Mouse (Mus musculus) forebrain, postnatal 0 days (tissue): ENCODE measurements around the gene Pparg. TPM values are rescaled to one million over a fixed set of nuclear protein-coding genes. Genes with fewer than 3 reads are reported as not detected.
A peak's percentile ranks its signal among the peaks of the same experiment; 100 is the strongest.

Source experiments
- ATAC-seq: fragments of 200-750 bp; cut with Nextera tagmentation; 2 replicates; pipeline ENCODE4 v1.8.0; 2017; ENCODE audit warnings: mild to moderate bottlenecking, moderate library complexity
- DNase-seq: peaks from one replicate; pipeline ENCODE4 v3.0.0-alpha.2; 2015
- H3K27ac ChIP-seq: fragments of 300-500 bp; sonication (generic); 2 replicates; pipeline ENCODE4 v1.5.1; 2014; ENCODE audit warnings: low read depth, mild to moderate bottlenecking, antibody characterized with exemption, low read length, moderate library complexity, mixed read lengths
- H3K27me3 ChIP-seq: fragments of 300-500 bp; sonication (generic); 2 replicates; pipeline ENCODE4 v1.6.1; 2014; ENCODE audit warnings: mild to moderate bottlenecking, low read length, mixed read lengths; ENCODE audit not compliant: insufficient read depth
- H3K36me3 ChIP-seq: fragments of 300-500 bp; sonication (generic); 2 replicates; pipeline ENCODE4 v1.6.1; 2014; ENCODE audit warnings: mild to moderate bottlenecking, moderate library complexity; ENCODE audit not compliant: insufficient read depth
- H3K4me1 ChIP-seq: fragments of 300-500 bp; sonication (generic); 2 replicates; pipeline ENCODE4 v1.6.1; 2014; ENCODE audit warnings: antibody characterized with exemption; ENCODE audit not compliant: insufficient read depth
- H3K4me2 ChIP-seq: fragments of 300-500 bp; sonication (generic); 2 replicates; pipeline ENCODE4 v1.6.1; 2014; ENCODE audit warnings: low read depth, mild to moderate bottlenecking, moderate library complexity
- H3K4me3 ChIP-seq: fragments of 300-500 bp; sonication (generic); 2 replicates; pipeline ENCODE4 v1.5.1; 2014; ENCODE audit warnings: low read depth, low read length, mixed read lengths
- H3K9ac ChIP-seq: fragments of 300-500 bp; sonication (generic); 2 replicates; pipeline ENCODE4 v1.6.1; 2014; ENCODE audit warnings: mild to moderate bottlenecking
- H3K9me3 ChIP-seq: fragments of 300-500 bp; sonication (generic); 2 replicates; pipeline ENCODE4 v1.6.1; 2016; ENCODE audit warnings: low read length
- CTCF ChIP-seq: sonication (generic); IDR thresholded peaks from 2 replicates; pipeline ENCODE4 v1.5.1; 2016; ENCODE audit warnings: antibody characterized with exemption, control low read depth, low read depth
- WGBS: fragments of 180-500 bp; shearing (Covaris S2); extraction: QIAGEN DNeasy Blood & Tissue Kit; methylation state at CpG from one replicate; pipeline ENCODE4 v1.1.7; 2014; 5-methylcytosine and 5-hydroxymethylcytosine counted together
- polyA plus RNA-seq: library from polyadenylated mRNA; unstranded; fragments of >200 nt; fragmentation: Nextera tagmentation; extraction: Ambion mirVana; gene quantifications from 2 replicates; pipeline ENCODE4 v1.2.1, GENCODE M21; 2015
- total RNA-seq: library from RNA; depleted of rRNA; stranded (reverse); fragments of >200 nt; gene quantifications from 2 replicates; pipeline ENCODE4 v1.2.3, GENCODE M21; 2014; rRNA removed

Gene Pparg
- total and polyA plus RNA-seq, 2 experiments from 2014 or later, result 0.13 to 0.52 TPM

GRCm38 (mm10) chr6:115538645-115539429, 178.1 kb downstream of the Pparg start:
- no peaks in the 10 kb centered on the region for H3K4me1 ChIP-seq
- H3K27ac ChIP-seq, result no peak overlapping the region
- H3K4me3 ChIP-seq, result peak overlapping the region; percentile 27
- no peaks in the 10 kb centered on the region for H3K27me3 ChIP-seq
- H3K4me2 ChIP-seq, result peak overlapping the region; percentile 66
- H3K9me3 ChIP-seq, result no peaks in the 10 kb centered on the region
- no peaks in the 10 kb centered on the region for H3K36me3 ChIP-seq
- 18% methylated on average over 26 of the region's 26 CpGs for WGBS
- TF ChIP-seq CTCF, result peak; percentile 94
- DNase-seq (peak; percentile 91), ATAC-seq (peak; percentile 88)
- H3K9ac ChIP-seq, result peak overlapping the region; percentile 60

Other genes starting within 250 kb of the Pparg start
- gene Syn2, start 226.0 kb upstream of the Pparg start, total RNA-seq, result 80.1 and 91.1 TPM in 2 replicates
- 52.7 and 85.9 TPM in 2 replicates for gene Syn2, start 226.0 kb upstream of the Pparg start, polyA plus RNA-seq
- not detected in 2 replicates for gene Gm17482, start 133.6 kb upstream of the Pparg start, total RNA-seq
- not detected in 2 replicates for gene Gm17482, start 133.6 kb upstream of the Pparg start, polyA plus RNA-seq
- 9.6 and 10.0 TPM in 2 replicates for gene Timp4, start 108.7 kb upstream of the Pparg start, total RNA-seq
- gene Timp4, start 108.7 kb upstream of the Pparg start, polyA plus RNA-seq, result 7.9 and 12.7 TPM in 2 replicates
- 31.5 and 33.7 TPM in 2 replicates for gene Tsen2, start 183.7 kb downstream of the Pparg start, total RNA-seq
- gene Tsen2, start 183.7 kb downstream of the Pparg start, polyA plus RNA-seq, result 34.4 and 35.6 TPM in 2 replicates
- gene Mkrn2os, start 231.6 kb downstream of the Pparg start, total RNA-seq, result 0.38 TPM in 1 of 2 replicates, not detected in the other
- 0.34 and 0.35 TPM in 2 replicates for gene Mkrn2os, start 231.6 kb downstream of the Pparg start, polyA plus RNA-seq
- gene Mkrn2, start 241.0 kb downstream of the Pparg start, total RNA-seq, result 25.4 and 28.2 TPM in 2 replicates
- gene Mkrn2, start 241.0 kb downstream of the Pparg start, polyA plus RNA-seq, result 43.7 and 46.0 TPM in 2 replicates